Mouse (Mus musculus) layer of hippocampus, postnatal 36 days (tissue): ENCODE measurements around the gene Higd1c. TPM values are rescaled to one million over a fixed set of nuclear protein-coding genes. Genes with fewer than 3 reads are reported as not detected.
"Not testable (repeated sequence)": the region's sequence is repeated elsewhere in the genome, so short reads cannot be mapped to it uniquely, and the experiment has no call there.

Source experiments
- DNase-seq, 2 experiments: peaks; one replicate each; pipeline ENCODE4 v3.0.0; 2022
- total RNA-seq, 2 experiments: library from RNA; stranded (reverse); gene quantifications; 2 replicates each; pipeline ENCODE4 v1.2.3; 2021

The Higd1c gene
- total RNA-seq, 2 experiments from 2014 or later = not detected

DNA sequence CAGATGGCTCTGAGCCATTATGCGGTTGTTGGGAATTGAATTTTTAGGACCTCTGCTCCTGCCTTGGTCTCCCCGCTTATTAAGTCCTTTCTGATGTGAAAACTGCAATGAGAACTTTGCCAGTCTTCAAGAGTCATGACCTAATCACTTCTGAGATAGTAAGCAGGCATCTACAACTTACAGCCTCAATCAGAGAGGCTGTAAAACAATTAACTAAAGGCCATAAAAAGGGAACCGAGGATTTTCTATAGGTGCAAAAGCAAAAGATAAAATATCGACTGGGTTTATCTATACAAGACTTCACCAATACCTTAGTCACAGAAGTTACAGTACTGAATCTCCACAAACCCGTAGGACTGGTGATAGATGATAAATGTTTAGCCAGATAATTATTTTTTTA lies 8.5 kb upstream of the Higd1c start:
- no peak for DNase-seq

DNA sequence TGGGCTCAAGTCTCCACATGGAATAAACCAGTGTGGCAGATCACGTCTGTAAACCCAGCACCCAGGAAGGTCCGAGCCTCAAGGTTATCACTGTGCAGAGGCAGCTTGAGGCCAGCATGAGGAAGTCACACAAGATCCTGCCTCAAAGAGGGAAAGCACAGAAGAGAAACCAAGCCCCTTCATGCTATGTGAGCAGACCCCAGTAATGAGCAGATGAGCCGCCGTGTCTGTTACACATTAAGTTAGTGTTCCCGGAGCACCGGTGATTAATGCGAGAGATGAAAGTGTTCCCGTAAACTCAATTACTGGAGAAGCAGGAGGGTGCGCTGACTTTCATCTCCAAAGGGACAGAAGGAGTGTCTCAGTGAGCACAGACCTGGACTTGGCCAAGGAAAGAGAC lies 1.6 kb downstream of the Higd1c start:
- DNase-seq = not testable (repeated sequence)

- no peak for DNase-seq
These were observed 2.8 kb downstream of the Higd1c start for GRCm38 (mm10) chr15:100367119-100367518.

DNA sequence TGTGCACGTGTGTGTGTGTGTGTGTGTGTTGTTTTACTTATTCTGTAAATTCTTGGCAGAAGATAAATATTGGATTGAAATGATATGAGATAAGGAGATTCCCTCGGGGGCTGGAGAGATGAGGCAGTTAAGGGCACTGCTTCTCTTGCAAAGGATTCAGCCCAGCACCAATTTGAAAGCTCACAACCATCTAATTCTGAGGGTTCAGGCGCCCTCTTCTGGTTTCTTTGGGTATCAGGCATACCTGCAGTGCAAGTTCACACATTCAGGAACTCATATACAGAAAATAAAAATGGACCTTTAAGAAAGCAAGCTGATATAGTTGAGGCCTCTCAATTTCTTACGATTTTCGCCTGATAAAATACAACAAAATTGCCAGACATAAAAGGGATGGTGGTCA lies 10.7 kb downstream of the Higd1c start:
- DNase-seq = peak; percentile 42 to 56

DNA sequence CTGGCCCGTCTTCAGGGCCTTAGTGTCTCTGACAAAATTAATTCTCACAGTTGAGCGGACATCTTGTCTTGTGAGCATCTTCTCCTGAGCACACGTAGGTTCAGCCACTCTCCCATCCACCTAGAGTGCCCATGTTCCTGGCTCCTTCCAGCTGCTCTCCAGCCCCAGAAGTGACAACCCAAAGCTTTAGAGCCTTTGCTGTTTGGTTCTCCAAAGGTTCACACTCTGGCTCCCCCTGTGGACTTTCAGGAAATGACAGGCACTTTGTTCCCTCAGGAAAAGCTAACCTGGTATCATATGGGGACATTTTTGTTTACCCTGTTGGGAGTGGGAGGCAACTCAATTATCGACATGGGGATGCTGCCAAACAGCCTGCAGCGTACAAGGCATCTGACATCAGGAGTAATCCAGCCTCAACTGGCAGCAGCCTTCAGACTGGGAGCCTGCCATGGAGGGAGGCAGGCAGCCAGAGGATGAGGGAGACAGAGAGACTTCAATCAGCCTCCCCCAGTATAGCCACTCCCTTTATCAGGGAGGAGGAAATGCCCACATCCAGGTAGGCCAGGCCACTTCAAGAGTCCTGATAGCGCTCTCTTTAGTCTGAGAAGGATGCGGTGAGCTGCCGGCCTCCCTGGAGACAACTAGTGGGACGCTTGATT lies 13.6 kb downstream of the Higd1c start:
- peak; percentile 12 to 38 for DNase-seq

- no peak for DNase-seq
These were observed 15.3 kb downstream of the Higd1c start for GRCm38 (mm10) chr15:100379658-100380057.

- no peak for DNase-seq
These were observed 15.8 kb downstream of the Higd1c start for GRCm38 (mm10) chr15:100380104-100380503.

DNA sequence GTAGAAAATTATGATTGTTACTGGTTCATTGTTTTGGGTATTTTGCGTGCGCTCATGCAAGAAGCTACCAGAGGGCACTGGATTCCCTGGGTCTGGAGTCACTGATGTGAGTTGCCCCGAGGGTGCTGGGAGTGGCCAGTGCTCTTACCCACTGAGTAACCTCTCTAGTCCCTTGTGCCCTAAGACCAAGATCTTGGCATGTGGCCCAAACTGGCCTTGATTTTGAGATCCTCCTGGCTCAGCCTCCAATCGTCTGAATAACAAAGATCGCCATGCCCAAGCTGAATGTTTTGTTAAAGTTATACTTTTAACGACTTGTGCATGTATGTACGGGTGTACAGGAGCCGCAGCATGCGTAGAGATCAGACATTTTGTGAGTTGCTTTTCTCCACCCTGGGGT lies 21.4 kb downstream of the Higd1c start:
- DNase-seq = no peak

- no peak for DNase-seq
These were observed 23.3 kb downstream of the Higd1c start for GRCm38 (mm10) chr15:100387544-100388223.

- no peak for DNase-seq
These were observed 24.0 kb downstream of the Higd1c start for GRCm38 (mm10) chr15:100388224-100388835.

- no peak for DNase-seq
These were observed 24.5 kb downstream of the Higd1c start for GRCm38 (mm10) chr15:100388886-100389285.

DNA sequence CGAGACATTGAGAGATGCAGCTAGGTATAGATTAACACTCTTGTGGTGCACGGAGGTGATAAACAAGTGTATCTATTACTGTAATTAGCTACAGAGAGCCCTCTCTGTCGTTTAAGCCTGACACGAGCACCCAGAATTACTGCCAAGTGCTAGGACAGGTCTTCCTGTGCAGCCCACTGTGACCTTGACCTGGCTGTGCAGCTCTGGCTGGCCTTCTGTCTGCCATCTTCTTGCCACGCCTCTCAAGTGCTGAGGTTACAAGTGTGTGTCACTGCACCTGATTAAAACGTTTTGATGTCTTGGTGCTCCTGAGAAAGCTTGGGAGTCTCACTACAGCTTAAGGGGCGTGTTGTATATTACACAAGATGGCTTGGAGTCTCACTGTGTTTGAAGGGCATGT lies 26.7 kb downstream of the Higd1c start:
- no peak for DNase-seq

DNA sequence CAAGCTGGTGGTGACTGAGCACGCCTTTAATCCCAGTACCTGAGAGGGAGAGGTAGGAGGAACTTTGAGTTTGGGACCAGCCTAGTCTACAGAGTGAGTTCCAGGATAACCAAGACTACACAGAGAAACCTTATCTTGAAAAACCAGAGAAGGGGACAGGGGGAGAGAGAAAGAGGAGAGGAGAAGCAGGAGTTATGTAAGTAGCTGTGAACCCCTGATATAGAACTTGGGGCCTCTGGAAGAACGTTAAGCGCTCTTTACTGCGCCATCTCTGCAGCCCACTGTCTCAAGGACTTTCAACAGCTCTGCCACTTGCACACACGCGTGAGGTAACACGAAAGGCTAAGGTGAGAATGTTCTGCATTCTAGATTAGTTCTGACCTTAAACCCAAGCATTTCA lies 27.3 kb downstream of the Higd1c start:
- no peak for DNase-seq

DNA sequence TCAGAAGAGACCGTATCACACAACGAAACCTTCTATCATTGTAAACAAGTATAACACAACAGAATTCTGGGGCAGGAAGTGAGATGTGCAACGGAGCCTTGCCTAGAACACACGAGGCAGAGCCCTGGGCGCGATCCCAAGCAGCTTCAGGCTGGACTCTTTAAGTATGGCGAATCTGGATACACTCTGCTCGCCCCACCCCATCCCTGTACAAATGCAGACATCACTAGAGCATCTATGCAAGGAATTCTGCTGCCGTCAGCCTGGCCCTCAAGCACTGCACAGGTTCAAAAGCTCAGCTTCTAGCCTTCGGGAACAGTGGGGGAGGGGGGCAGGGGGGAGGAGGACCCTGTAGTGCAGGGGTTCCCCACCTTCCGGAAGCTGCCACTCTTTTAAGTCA lies 28.7 kb downstream of the Higd1c start:
- no peak for DNase-seq

- DNase-seq = no peak
These were observed 31.2 kb downstream of the Higd1c start for GRCm38 (mm10) chr15:100395561-100395960.

DNA sequence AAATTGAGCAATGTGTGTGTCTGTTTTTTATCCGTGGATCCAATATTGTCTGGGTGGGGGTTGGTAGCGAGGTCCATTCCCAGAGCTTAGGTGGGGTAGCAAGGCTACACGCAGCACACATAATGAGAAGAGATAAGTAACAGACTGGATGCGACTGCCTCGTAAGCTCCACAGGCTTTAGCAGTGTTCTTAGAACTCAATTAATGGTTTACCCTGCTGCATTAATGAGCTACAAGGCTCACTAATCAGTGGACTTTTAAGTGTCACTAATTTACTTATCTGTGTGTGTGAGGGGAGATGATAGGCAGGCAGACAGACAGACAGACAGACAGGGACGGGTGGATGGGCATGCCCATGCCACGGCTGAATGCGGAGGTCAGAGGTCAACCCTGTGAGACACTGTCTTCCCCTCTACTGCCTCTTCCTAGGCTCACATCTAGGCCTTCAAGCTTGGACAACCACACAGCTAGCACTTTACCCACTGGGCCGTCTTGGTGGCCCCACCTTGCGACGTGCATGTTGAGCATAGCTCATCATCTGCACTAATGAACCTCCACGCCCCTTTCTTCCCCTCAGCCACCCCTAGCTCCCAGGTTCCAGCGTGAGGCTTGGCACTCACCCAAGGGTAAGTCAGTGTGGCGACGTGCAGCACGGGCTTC lies 36.4 kb downstream of the Higd1c start:
- no peak for DNase-seq

DNA sequence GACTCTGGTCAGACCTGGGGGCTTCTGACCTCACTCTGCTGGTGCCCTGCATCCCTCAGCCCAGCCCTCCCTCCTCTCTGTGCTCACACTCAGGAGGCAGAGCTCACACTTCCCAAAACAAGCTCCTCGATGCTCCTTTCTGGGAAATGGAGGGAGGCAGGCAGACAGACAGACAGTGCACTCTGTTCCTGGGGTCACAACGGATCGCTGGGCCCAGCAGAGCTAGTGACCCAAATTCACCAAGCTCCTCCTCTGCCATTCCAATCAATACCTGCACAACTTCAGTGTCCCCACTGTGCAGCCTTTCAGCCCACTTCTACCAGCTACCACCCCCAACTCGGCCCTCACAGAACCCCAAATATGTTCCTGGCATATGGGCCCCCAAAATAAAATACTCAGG lies 37.5 kb downstream of the Higd1c start:
- no peak for DNase-seq

DNA sequence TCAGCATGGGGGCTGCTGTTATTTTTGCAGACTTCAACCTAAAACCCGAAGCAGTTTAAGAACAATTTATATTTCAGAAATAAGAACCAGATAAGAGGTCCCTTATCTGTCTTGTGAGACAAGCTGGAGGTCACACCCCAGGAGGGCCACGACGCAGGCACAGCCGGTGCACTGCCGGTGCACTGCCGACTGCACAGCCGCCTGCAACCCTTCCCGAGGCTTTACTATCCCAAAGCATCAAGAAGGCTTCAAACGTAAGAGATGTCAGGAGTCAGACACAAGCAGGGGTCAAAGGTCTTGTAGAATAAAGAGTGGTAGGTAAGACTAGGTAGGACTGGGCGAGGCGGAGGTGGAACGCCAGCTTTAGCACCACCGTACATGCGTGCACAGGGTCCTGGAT lies 38.0 kb downstream of the Higd1c start:
- DNase-seq = no peak

- DNase-seq = no peak
These were observed 38.5 kb downstream of the Higd1c start for GRCm38 (mm10) chr15:100402798-100403197.

- no peak for DNase-seq
These were observed 39.1 kb downstream of the Higd1c start for GRCm38 (mm10) chr15:100403318-100404000.

- DNase-seq = no peak
These were observed 41.7 kb downstream of the Higd1c start for GRCm38 (mm10) chr15:100406088-100406487.

GRCm38 (mm10) chr15:100410918-100411672 lies 46.8 kb downstream of the Higd1c start:
- DNase-seq = no peak
